Mouse (Mus musculus): Measurements from ENCODE around the gene Calm2.

GRCm38 (mm10) chr17:87402444-87402843, 44.3 kb downstream of the Calm2 start:
- no peak for TF ChIP-seq CTCF (IDR thresholded peaks at IDR 0.05; ENCODE audit: borderline replicate concordance, insufficient read depth, low read length)
- TF ChIP-seq POLR2A (IDR thresholded peaks at IDR 0.05; ENCODE audit: low read depth, low read length) = no peak
